Mouse (Mus musculus) brain, embryonic 18.5 days (tissue): ENCODE results near the gene Vmn1r214.

Source experiments
- DNase-seq: peaks from one replicate; pipeline ENCODE4 v3.0.0-alpha.2; 2012; ENCODE audit warnings: low read depth, low spot score

The Vmn1r214 gene

GRCm38 (mm10) chr13:23030118-23030517 lies at the start of gene Vmn1r214:
TSS of gene Vmn1r214 (plus strand) at chr13:23030418.
- no peak for DNase-seq

GRCm38 (mm10) chr13:22990214-22990891 lies 39.9 kb upstream of the Vmn1r214 start:
- no peak for DNase-seq

- DNase-seq = no peak
Measured at GRCm38 (mm10) chr13:22992178-22992700, 38.0 kb upstream of the Vmn1r214 start.

GRCm38 (mm10) chr13:22992721-22993120 lies 37.5 kb upstream of the Vmn1r214 start:
- DNase-seq = no peak

GRCm38 (mm10) chr13:23007356-23007755 lies 22.9 kb upstream of the Vmn1r214 start, which contains the start of gene Vmn1r213:
TSS of gene Vmn1r213 (plus strand) at chr13:23007656.
- no peak for DNase-seq

GRCm38 (mm10) chr13:23018158-23018557 lies 12.1 kb upstream of the Vmn1r214 start:
- DNase-seq = no peak

- DNase-seq = no peak
Measured at GRCm38 (mm10) chr13:23024812-23025211, 5.4 kb upstream of the Vmn1r214 start.

GRCm38 (mm10) chr13:23057778-23058177 lies 27.6 kb downstream of the Vmn1r214 start:
- no peak for DNase-seq

GRCm38 (mm10) chr13:23067725-23068124 lies 37.5 kb downstream of the Vmn1r214 start, which contains the start of gene Vmn1r215:
TSS of gene Vmn1r215 (plus strand) at chr13:23068025.
- no peak for DNase-seq

GRCm38 (mm10) chr13:23069312-23069711 lies 39.1 kb downstream of the Vmn1r214 start:
- DNase-seq = no peak
